Mouse (Mus musculus): ENCODE results near the gene Arsg.

DNA sequence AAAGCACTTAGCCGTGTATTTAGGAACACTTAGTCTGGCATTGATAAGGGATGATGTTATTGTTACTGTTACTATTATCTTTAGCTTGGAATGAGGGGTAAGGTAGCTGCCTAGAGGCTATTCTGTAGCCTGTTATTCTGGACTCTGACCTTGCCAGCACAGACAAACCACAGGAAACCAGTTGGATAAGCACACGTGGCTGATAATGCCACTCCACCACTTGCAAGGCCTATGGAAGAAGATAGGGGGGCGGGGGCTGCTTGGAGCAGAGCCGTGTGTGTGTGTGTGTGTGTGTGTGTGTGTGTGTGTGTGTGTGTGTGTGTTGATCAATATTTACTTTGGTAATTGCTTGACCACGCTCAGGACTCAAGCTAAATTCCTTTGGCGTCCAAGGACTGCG lies 72.1 kb downstream of the Arsg start:
- TF ChIP-seq CTCF (IDR thresholded peaks at IDR 0.05; ENCODE audit: borderline replicate concordance, insufficient read depth, low read length) (no peak), POLR2A (IDR thresholded peaks at IDR 0.05; ENCODE audit: low read depth, low read length) (no peak)

Data from embryonic fibroblast, embryonic 13.5 days (primary cell).